In genomic region chr8:11636324-11637057, GRCm38 (mm10) we compare ENCODE assay signal across 8 mouse cellular contexts. TPM values are rescaled to one million over a fixed set of nuclear protein-coding genes. Genes with fewer than 3 reads are reported as not detected.
DNase-seq lines count a peak whose midpoint lies in the region; ATAC-seq and TF ChIP-seq lines count a peak whose summit lies in the region.

No protein-coding gene starts in this region.

- H3K4me2 ChIP-seq in kidney, embryonic 14.5 days (replicated peaks; ENCODE audit: low read depth, low read length) = peak overlapping the region; percentile 80
- peak overlapping the region; percentile 82 for H3K4me2 ChIP-seq in limb, embryonic 14.5 days (replicated peaks; ENCODE audit: low read depth, low read length, severe bottlenecking)
- H3K4me2 ChIP-seq in midbrain, embryonic 16.5 days (ENCODE audit: low read length) = peak overlapping the region; percentile 90

- WGBS in heart, embryonic 10.5 days = 3% methylated on average over 30 of the region's 30 CpGs
- 4% methylated on average over 30 of the region's 30 CpGs for WGBS in kidney, embryonic 14.5 days
- WGBS in limb, embryonic 14.5 days = 7% methylated on average over 30 of the region's 30 CpGs
- 3% methylated on average over 30 of the region's 30 CpGs for WGBS in midbrain, embryonic 16.5 days
- 4% methylated on average over 30 of the region's 30 CpGs for WGBS in spleen, adult 2 months

- peak overlapping the region; percentile 58 for H3K4me3 ChIP-seq in bone marrow macrophage, adult 2 months (ENCODE audit: insufficient read depth, low read length)
- H3K4me3 ChIP-seq in embryonic fibroblast, embryonic 13.5 days (ENCODE audit: insufficient read depth, low read length) = peak overlapping the region; percentile 31
- H3K4me3 ChIP-seq in heart, embryonic 10.5 days = peak overlapping the region; percentile 93
- peak overlapping the region; percentile 75 for H3K4me3 ChIP-seq in kidney, embryonic 14.5 days (ENCODE audit: low read length)
- peak overlapping the region; percentile 81 for H3K4me3 ChIP-seq in limb, embryonic 14.5 days (replicated peaks; ENCODE audit: low read length)
- peak overlapping the region; percentile 85 for H3K4me3 ChIP-seq in midbrain, embryonic 16.5 days (ENCODE audit: low read depth, low read length)
- peak overlapping the region; percentile 43; the same call in 1 of the 2 replicates for H3K4me3 ChIP-seq in spleen, adult 2 months (ENCODE audit: extremely low read depth, insufficient read depth, insufficient read length)

- TF ChIP-seq POLR2A in bone marrow macrophage, adult 2 months (IDR thresholded peaks at IDR 0.05; ENCODE audit: borderline replicate concordance, low read depth, low read length) = no peak
- TF ChIP-seq POLR2A in embryonic fibroblast, embryonic 13.5 days (IDR thresholded peaks at IDR 0.05; ENCODE audit: low read depth, low read length) = no peak; the same call in 1 of the 2 replicates
- TF ChIP-seq POLR2A in limb, embryonic 14.5 days (IDR thresholded peaks at IDR 0.05; ENCODE audit: borderline replicate concordance, extremely low read depth, insufficient read depth, insufficient read length) = 0 out of 2 replicates have a peak, but pooled peaks have one; percentile 10
- TF ChIP-seq POLR2A in spleen, adult 2 months (IDR thresholded peaks at IDR 0.05; ENCODE audit: low read depth, low read length) = no peak

- H3K9ac ChIP-seq in kidney, embryonic 14.5 days (ENCODE audit: low read depth, low read length) = peak overlapping the region; percentile 91
- no peak overlapping the region for H3K9ac ChIP-seq in limb, embryonic 14.5 days (ENCODE audit: low read depth, low read length, severe bottlenecking)
- peak overlapping the region; percentile 95 for H3K9ac ChIP-seq in midbrain, embryonic 16.5 days (ENCODE audit: low read depth, low read length)

- DNase-seq in B cell, adult 2 months = peak; percentile 55 to 57
- DNase-seq in heart, embryonic 10.5 days (ENCODE audit: low spot score) = peak; percentile 97
- peak; percentile 91 for DNase-seq in limb, embryonic 14.5 days (ENCODE audit: low spot score)
- peak; percentile 22 to 39 for DNase-seq in spleen, adult 2 months (ENCODE audit: low read depth in 1 of 2, low spot score in 2 of 2)

- H3K9me3 ChIP-seq in heart, embryonic 10.5 days = no peaks in the 10 kb centered on the region
- H3K9me3 ChIP-seq in kidney, embryonic 14.5 days (ENCODE audit: control insufficient read depth, low read length) = 0 out of 2 replicates have a peak, but pooled peaks cover 3% of the 10 kb centered on the region
- H3K9me3 ChIP-seq in limb, embryonic 14.5 days (ENCODE audit: control insufficient read depth, low read length) = no peaks in the 10 kb centered on the region
- H3K9me3 ChIP-seq in midbrain, embryonic 16.5 days (replicated peaks; ENCODE audit: control insufficient read depth, low read length, poor library complexity, severe bottlenecking) = no peaks in the 10 kb centered on the region

- H3K27ac ChIP-seq in bone marrow macrophage, adult 2 months (ENCODE audit: insufficient read depth, low read depth, low read length) = peak overlapping the region; percentile 83
- H3K27ac ChIP-seq in embryonic fibroblast, embryonic 13.5 days (ENCODE audit: insufficient read depth, low read length) = peak overlapping the region; percentile 64
- peak overlapping the region; percentile 99 for H3K27ac ChIP-seq in heart, embryonic 10.5 days
- H3K27ac ChIP-seq in kidney, embryonic 14.5 days (ENCODE audit: low read depth, low read length) = peak overlapping the region; percentile 98
- peak overlapping the region; percentile 96 for H3K27ac ChIP-seq in limb, embryonic 14.5 days (replicated peaks; ENCODE audit: low read depth, low read length)
- peak overlapping the region; percentile 98 for H3K27ac ChIP-seq in midbrain, embryonic 16.5 days (ENCODE audit: low read length)
- H3K27ac ChIP-seq in spleen, adult 2 months (ENCODE audit: insufficient read depth, low read length) = peak overlapping the region; percentile 68

- TF ChIP-seq CTCF in bone marrow macrophage, adult 2 months (IDR thresholded peaks at IDR 0.05; ENCODE audit: low read depth, low read length) = no peak
- TF ChIP-seq CTCF in embryonic fibroblast, embryonic 13.5 days (IDR thresholded peaks at IDR 0.05; ENCODE audit: borderline replicate concordance, insufficient read depth, low read length) = no peak
- no peak for TF ChIP-seq CTCF in spleen, adult 2 months (IDR thresholded peaks at IDR 0.05; ENCODE audit: extremely low read depth, insufficient read depth, insufficient read length, insufficient replicate concordance)

- H3K4me1 ChIP-seq in bone marrow macrophage, adult 2 months (ENCODE audit: control insufficient read depth, insufficient read depth, low read length) = peaks cover 17% of the 10 kb centered on the region
- peaks cover 5% of the 10 kb centered on the region for H3K4me1 ChIP-seq in embryonic fibroblast, embryonic 13.5 days (ENCODE audit: control insufficient read depth, insufficient read depth, low read length)
- peaks cover 41% of the 10 kb centered on the region for H3K4me1 ChIP-seq in heart, embryonic 10.5 days
- peaks cover 16% of the 10 kb centered on the region for H3K4me1 ChIP-seq in kidney, embryonic 14.5 days (ENCODE audit: control insufficient read depth, insufficient read depth, low read length)
- peaks cover 24% of the 10 kb centered on the region for H3K4me1 ChIP-seq in limb, embryonic 14.5 days (ENCODE audit: control insufficient read depth, insufficient read depth, low read length)
- H3K4me1 ChIP-seq in midbrain, embryonic 16.5 days (ENCODE audit: control insufficient read depth, insufficient read depth, low read length) = peaks cover 19% of the 10 kb centered on the region
- H3K4me1 ChIP-seq in spleen, adult 2 months (ENCODE audit: control insufficient read depth, insufficient read depth, insufficient read length) = peaks cover 4% of the 10 kb centered on the region; the same call in 1 of the 2 replicates

- H3K36me3 ChIP-seq in heart, embryonic 10.5 days = peaks cover 16% of the 10 kb centered on the region
- H3K36me3 ChIP-seq in kidney, embryonic 14.5 days (ENCODE audit: control insufficient read depth, insufficient read depth, low read length) = peaks cover 11% of the 10 kb centered on the region
- H3K36me3 ChIP-seq in limb, embryonic 14.5 days (ENCODE audit: control insufficient read depth, insufficient read depth, low read length) = peaks cover 9% of the 10 kb centered on the region
- H3K36me3 ChIP-seq in midbrain, embryonic 16.5 days (ENCODE audit: control insufficient read depth, insufficient read depth, low read length) = peaks cover 7% of the 10 kb centered on the region
- H3K36me3 ChIP-seq in spleen, adult 2 months (ENCODE audit: control insufficient read depth, insufficient read depth, low read length) = peaks cover 6% of the 10 kb centered on the region

- ATAC-seq in kidney, embryonic 14.5 days (ENCODE audit: low FRiP score, low TSS enrichment) = peak; percentile 72
- peak; percentile 60 for ATAC-seq in limb, embryonic 14.5 days (ENCODE audit: low FRiP score, low read depth)
- ATAC-seq in midbrain, embryonic 16.5 days = peak; percentile 14

- no peaks in the 10 kb centered on the region for H3K27me3 ChIP-seq in heart, embryonic 10.5 days (ENCODE audit: insufficient read depth, poor library complexity, severe bottlenecking)
- no peaks in the 10 kb centered on the region for H3K27me3 ChIP-seq in kidney, embryonic 14.5 days (ENCODE audit: control insufficient read depth, insufficient read depth, low read length)
- H3K27me3 ChIP-seq in limb, embryonic 14.5 days (ENCODE audit: control insufficient read depth, insufficient read depth, low read length) = no peaks in the 10 kb centered on the region
- no peaks in the 10 kb centered on the region for H3K27me3 ChIP-seq in midbrain, embryonic 16.5 days (ENCODE audit: control insufficient read depth, insufficient read depth, low read depth, low read length)
- H3K27me3 ChIP-seq in spleen, adult 2 months (ENCODE audit: control insufficient read depth, insufficient read depth, low read length) = no peaks in the 10 kb centered on the region

RNA-seq across cellular contexts. Expression of gene Ankrd10, which starts 0.9 kb away (rescaled TPM):
- 23.0 and 25.8 TPM in 2 replicates for polyA plus RNA-seq in bone marrow macrophage, adult 2 months (2012; ENCODE audit: insufficient read depth, insufficient read length, missing spikeins)
- 31.2 and 39.4 TPM in 2 replicates for polyA plus RNA-seq in embryonic fibroblast, embryonic 13.5 days (2011; ENCODE audit: insufficient read length, low read depth, missing spikeins)
- polyA plus RNA-seq in heart, embryonic 10.5 days (2016; fragmentation: Nextera tagmentation; extraction: Ambion mirVana) = 69.4 and 91.2 TPM in 2 replicates
- polyA plus RNA-seq in kidney, embryonic 14.5 days (2014; fragmentation: Nextera tagmentation; extraction: Ambion mirVana) = 87.6 and 112 TPM in 2 replicates
- 184 and 247 TPM in 2 replicates for polyA plus RNA-seq in limb, embryonic 14.5 days (2012; rRNA removed)
- polyA plus RNA-seq in limb, embryonic 14.5 days (2014; fragmentation: Nextera tagmentation; extraction: Ambion mirVana) = 91.8 and 103 TPM in 2 replicates
- 90.9 and 98.1 TPM in 2 replicates for polyA plus RNA-seq in midbrain, embryonic 16.5 days (2015; fragmentation: Nextera tagmentation; extraction: Ambion mirVana)
- 63.0 and 82.9 TPM in 2 replicates for polyA plus RNA-seq in spleen, adult 2 months (2012; rRNA removed)

Comparison
In these comparisons a context has a peak if more than half of its experiments do, and no peak if none do; other contexts are left out.
1. Peak in every context shown above with its lines: DNase-seq, ATAC-seq, H3K4me3 ChIP-seq and H3K27ac ChIP-seq.
2. DNase-seq: peak in every context shown above with its lines; median percentile 97 in heart, embryonic 10.5 days; 91 in limb, embryonic 14.5 days; 56 in B cell, adult 2 months; 30 in spleen, adult 2 months.
3. H3K4me3 ChIP-seq: peak in every context shown above with its lines; median percentile 93 in heart, embryonic 10.5 days; 85 in midbrain, embryonic 16.5 days; 81 in limb, embryonic 14.5 days; 75 in kidney, embryonic 14.5 days; 58 in bone marrow macrophage, adult 2 months; 43 in spleen, adult 2 months; 31 in embryonic fibroblast, embryonic 13.5 days.
4. ATAC-seq: peak in every context shown above with its lines; median percentile 72 in kidney, embryonic 14.5 days; 60 in limb, embryonic 14.5 days; 14 in midbrain, embryonic 16.5 days.